Mouse (Mus musculus) megakaryocyte, embryonic 14.5 days (primary cell): ENCODE results near the gene C2.

Experiments used
- FLI1 ChIP-seq: IDR thresholded peaks from 2 replicates; pipeline ENCODE4 v1.6.1; 2012; ENCODE audit warnings: low read length, inconsistent platforms, mixed read lengths
- GATA1 ChIP-seq: IDR thresholded peaks from 3 replicates; pipeline ENCODE4 v1.6.1; 2012; ENCODE audit warnings: mixed read lengths, low read length, inconsistent platforms, borderline replicate concordance

DNA sequence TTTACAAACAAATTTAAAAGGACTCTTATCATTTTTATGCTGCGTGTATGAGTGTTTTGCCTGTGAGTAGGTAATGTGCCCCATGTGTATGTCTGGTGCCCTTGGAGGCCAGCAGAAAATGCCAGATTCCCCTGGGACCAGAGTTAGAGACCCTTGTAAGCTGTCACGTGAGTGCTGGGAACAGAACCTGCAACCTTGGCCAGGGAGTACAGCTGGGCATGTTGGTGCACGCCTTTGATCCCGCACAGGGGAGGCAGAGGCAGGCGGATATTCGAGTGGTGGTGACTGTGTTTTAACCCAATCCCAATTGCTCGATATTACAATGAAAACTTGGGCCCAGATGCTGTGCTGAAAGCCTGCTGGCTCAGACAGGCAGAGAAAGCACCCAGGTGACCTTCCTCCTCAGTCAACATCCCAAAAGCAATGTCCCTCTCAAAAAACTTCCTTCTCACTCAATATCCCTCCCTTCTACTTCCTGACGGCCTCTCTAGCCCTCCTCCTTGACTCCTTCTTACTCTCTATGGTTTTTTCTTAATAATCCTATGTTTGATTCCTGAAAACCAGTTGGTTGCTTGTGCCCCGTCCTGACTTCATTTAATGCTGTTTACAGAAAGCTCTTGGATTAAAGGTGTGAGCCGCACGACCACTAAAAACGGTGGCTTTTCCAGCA, 7.9 kb downstream of the C2 start:
- TF ChIP-seq GATA1 (no peak), FLI1 (no peak)
